Mouse (Mus musculus) lung, adult 2 months (tissue): ENCODE measurements at regions not wholly inside any gene's neighbourhood (a gene's known extent, or its start where the extent isn't known, plus 50 kb on each side); places are given as distances from the start of the nearest gene placed in this dataset.

Experiments
- CTCF ChIP-seq: fragments of 200-500 bp; IDR thresholded peaks from 2 replicates; pipeline ENCODE4 v1.5.1; 2011; ENCODE audit warnings: mild to moderate bottlenecking, low read length, control low read depth; ENCODE audit not compliant: insufficient read depth
- POLR2A ChIP-seq: fragments of 200-500 bp; IDR thresholded peaks from 2 replicates; pipeline ENCODE4 v1.6.1; 2011; ENCODE audit warnings: low read depth, mild to moderate bottlenecking, control low read depth, low read length, borderline replicate concordance; ENCODE audit errors: extremely low read depth

- TF ChIP-seq CTCF (no peak), POLR2A (no peak)
These were observed 110.5 kb upstream of the Sh3bp4 start for GRCm38 (mm10) chr1:88959715-88960114.
